Mouse (Mus musculus) lung, postnatal 36 days (tissue): Measurements from ENCODE around the gene Cldn24.

Source experiments
- DNase-seq: peaks from one replicate; pipeline ENCODE4 v3.0.0; 2022; ENCODE audit warnings: mixed read lengths

Cldn24 gene

GRCm38 (mm10) chr8:47833944-47834343, 12.0 kb downstream of the Cldn24 start:
- DNase-seq, result no peak

GRCm38 (mm10) chr8:47843063-47843462, 21.1 kb downstream of the Cldn24 start:
- no peak for DNase-seq

GRCm38 (mm10) chr8:47843651-47844050, 21.7 kb downstream of the Cldn24 start:
- DNase-seq, result no peak

- no peak for DNase-seq
These were observed 24.0 kb downstream of the Cldn24 start for GRCm38 (mm10) chr8:47845956-47846355.

GRCm38 (mm10) chr8:47847161-47847560, 25.2 kb downstream of the Cldn24 start:
- no peak for DNase-seq

- DNase-seq, result no peak
These were observed 26.0 kb downstream of the Cldn24 start for GRCm38 (mm10) chr8:47847931-47848330.

GRCm38 (mm10) chr8:47849842-47850241, 27.9 kb downstream of the Cldn24 start:
- DNase-seq, result peak; percentile 13

- peak; percentile 69 for DNase-seq
These were observed 30.0 kb downstream of the Cldn24 start for GRCm38 (mm10) chr8:47851824-47852502.

- DNase-seq, result peak; percentile 15
These were observed 30.8 kb downstream of the Cldn24 start for GRCm38 (mm10) chr8:47852737-47853136.

- no peak for DNase-seq
These were observed 31.4 kb downstream of the Cldn24 start for GRCm38 (mm10) chr8:47853356-47853755.

GRCm38 (mm10) chr8:47859259-47859658, 37.3 kb downstream of the Cldn24 start:
- no peak for DNase-seq

- no peak for DNase-seq
These were observed 44.6 kb downstream of the Cldn24 start for GRCm38 (mm10) chr8:47866568-47866967.

GRCm38 (mm10) chr8:47867067-47867466, 45.1 kb downstream of the Cldn24 start:
- peak; percentile 92 for DNase-seq
